Mouse (Mus musculus) embryo, embryonic 9.5 days (tissue): ENCODE results near the gene Rab1b.

Experiments
- DNase-seq: peaks from one replicate; pipeline ENCODE4 v3.0.0-alpha.2; 2017; ENCODE audit errors: extremely low spot score

Rab1b gene

GRCm38 (mm10) chr19:5051031-5051430 is 55.8 kb downstream of the Rab1b start:
- DNase-seq: no peak

DNA sequence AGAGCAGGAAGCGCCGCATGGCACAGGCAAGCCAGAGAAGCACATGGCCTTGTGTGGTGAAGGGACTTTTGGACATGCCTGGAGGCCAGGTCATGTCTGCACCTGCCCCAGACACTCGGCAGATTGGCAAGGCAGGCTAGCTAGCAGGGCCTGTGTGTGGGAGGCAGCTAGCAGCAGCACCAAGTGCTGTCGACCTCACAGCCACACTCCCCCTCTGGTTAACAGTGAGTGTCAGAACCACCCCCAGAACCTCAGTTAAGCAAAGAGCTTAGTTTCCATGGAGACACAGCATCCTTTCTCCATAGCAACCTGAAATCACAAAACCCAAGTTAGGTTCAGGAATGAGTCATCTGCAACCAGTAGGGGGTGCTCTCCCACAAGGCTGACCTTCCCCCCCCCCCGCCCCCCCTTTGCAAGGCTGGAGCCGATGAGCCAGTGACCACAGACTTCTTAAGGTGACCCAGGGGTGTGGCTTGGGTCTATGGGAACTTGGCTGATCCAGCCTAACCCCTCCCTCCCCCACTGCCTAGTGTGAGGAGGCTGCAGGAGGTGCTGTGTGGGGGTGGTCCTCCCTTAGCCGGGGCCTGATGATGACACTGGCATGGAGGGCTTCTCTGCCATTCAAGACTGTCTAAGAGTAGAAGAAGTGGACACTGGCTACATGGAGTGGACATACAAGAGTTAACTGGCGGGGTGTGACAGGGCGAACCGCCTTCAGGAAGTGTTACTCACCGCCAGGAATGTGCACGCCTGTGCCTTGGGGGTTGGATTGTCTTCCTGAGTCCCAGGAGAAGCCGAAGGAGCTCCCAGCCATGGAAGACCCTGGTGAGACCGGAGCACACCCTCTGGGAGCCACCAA is 56.6 kb downstream of the Rab1b start, which contains the start of gene Rin1:
Rin1 (plus strand) TSS at position 435 of the 859 bp plus-strand sequence.
- DNase-seq: peak; percentile 76

GRCm38 (mm10) chr19:5049325-5049724 is 57.5 kb downstream of the Rab1b start:
- DNase-seq: no peak
